Mouse (Mus musculus) induced T-regulatory cell, adult 2 months (primary cell): ENCODE results near the gene Vpreb3.
"Not testable (repeated sequence)": the region's sequence is repeated elsewhere in the genome, so short reads cannot be mapped to it uniquely, and the experiment has no call there.

Source experiments
- DNase-seq: peaks from one replicate; pipeline ENCODE4 v3.0.0-alpha.2; 2012; ENCODE audit warnings: low read depth

Vpreb3 gene

GRCm38 (mm10) chr10:75975216-75975615, 32.4 kb downstream of the Vpreb3 start:
- peak; percentile 83 for DNase-seq

- peak; percentile 55 for DNase-seq
These were observed 35.4 kb downstream of the Vpreb3 start for GRCm38 (mm10) chr10:75978119-75978834.

GRCm38 (mm10) chr10:75978835-75979157, 35.9 kb downstream of the Vpreb3 start:
- no peak for DNase-seq

GRCm38 (mm10) chr10:75979432-75979831, 36.6 kb downstream of the Vpreb3 start:
- no peak for DNase-seq

- DNase-seq: no peak
These were observed 47.7 kb downstream of the Vpreb3 start for GRCm38 (mm10) chr10:75990430-75991042.

- DNase-seq: no peak
These were observed 50.9 kb downstream of the Vpreb3 start for GRCm38 (mm10) chr10:75993616-75994240.

- DNase-seq: not testable (repeated sequence)
These were observed 51.8 kb downstream of the Vpreb3 start for GRCm38 (mm10) chr10:75994531-75995210.

GRCm38 (mm10) chr10:75995463-75995862, 52.6 kb downstream of the Vpreb3 start:
- DNase-seq: no peak

- DNase-seq: no peak
These were observed 53.5 kb downstream of the Vpreb3 start for GRCm38 (mm10) chr10:75996315-75996714.
